Mouse (Mus musculus) liver, postnatal 0 days (tissue): ENCODE measurements around the gene Elmo3.

Source experiments
- CTCF ChIP-seq: sonication (generic); IDR thresholded peaks from 2 replicates; pipeline ENCODE4 v1.5.1; 2016; ENCODE audit warnings: antibody characterized with exemption, low read depth
- EP300 ChIP-seq: IDR thresholded peaks from 2 replicates; pipeline ENCODE4 v1.6.1; 2016; ENCODE audit warnings: antibody characterized with exemption, low read depth, mild to moderate bottlenecking

DNA sequence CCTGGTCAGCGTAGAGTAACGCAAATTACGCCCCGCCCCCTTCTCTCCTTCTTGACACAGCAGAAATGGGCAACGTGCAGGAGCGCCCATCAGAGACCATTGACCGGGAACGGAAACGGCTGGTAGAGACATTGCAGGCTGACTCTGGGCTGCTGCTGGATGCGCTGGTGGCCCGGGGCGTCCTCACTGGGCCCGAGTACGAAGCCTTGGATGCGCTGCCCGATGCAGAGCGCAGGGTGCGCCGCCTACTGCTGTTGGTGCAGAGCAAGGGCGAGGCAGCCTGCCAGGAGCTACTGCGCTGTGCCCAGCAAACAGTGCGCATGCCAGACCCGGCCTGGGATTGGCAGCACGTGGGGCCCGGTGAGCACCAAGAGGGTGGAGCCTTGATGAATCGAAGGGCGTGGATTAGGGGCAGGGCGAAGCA lies 26.5 kb upstream of the Elmo3 start:
- TF ChIP-seq CTCF (peak; percentile 36; the same call in 1 of the 2 replicates), EP300 (no peak)
